Mouse (Mus musculus): ENCODE measurements around the gene B4galnt3.

DNA sequence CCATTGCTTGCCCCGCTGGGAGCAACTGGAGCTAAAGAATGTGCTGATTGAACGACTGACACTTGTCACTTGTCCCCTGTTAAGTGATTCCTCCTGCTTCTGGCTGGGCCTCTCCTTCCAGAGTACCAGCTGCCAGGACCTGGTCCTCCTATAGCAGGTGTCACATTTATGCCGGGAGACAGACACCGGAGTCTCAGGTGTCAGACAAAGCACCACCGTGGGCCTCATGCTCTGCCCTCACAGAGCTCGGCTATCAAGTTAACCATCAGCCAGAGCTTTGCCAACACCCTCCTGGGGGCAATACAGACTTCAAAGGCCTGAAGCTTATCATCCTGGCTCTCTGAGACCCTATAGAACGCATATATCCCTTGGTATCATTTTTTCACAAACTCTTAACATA, 58.5 kb downstream of the B4galnt3 start:
- TF ChIP-seq CTCF (IDR thresholded peaks at IDR 0.05; ENCODE audit: insufficient read depth, low read depth, low read length): no peak
- TF ChIP-seq POLR2A (IDR thresholded peaks at IDR 0.05; ENCODE audit: insufficient read depth, low read depth, low read length): no peak

Measured in olfactory bulb, adult 2 months (tissue).